Mouse (Mus musculus) heart, embryonic 10.5 days (tissue): ENCODE results near the gene Mob1b. TPM values are rescaled to one million over a fixed set of nuclear protein-coding genes. Genes with fewer than 3 reads are reported as not detected.

ENCODE experiments used
- DNase-seq: peaks from one replicate; pipeline ENCODE4 v3.0.0-alpha.2; 2017; ENCODE audit warnings: low spot score
- H3K27ac ChIP-seq: fragments of 300-500 bp; sonication (generic); 2 replicates; pipeline ENCODE4 v1.5.1; 2016; ENCODE audit warnings: mild to moderate bottlenecking
- H3K27me3 ChIP-seq: fragments of 300-500 bp; sonication (generic); 2 replicates; pipeline ENCODE4 v1.6.1; 2016; ENCODE audit warnings: mild to moderate bottlenecking; ENCODE audit not compliant: poor library complexity, insufficient read depth, severe bottlenecking
- H3K36me3 ChIP-seq: fragments of 300-500 bp; sonication (generic); 2 replicates; pipeline ENCODE4 v1.6.1; 2016; ENCODE audit warnings: mild to moderate bottlenecking, moderate library complexity
- H3K4me1 ChIP-seq: fragments of 300-500 bp; sonication (generic); 2 replicates; pipeline ENCODE4 v1.6.1; 2016; ENCODE audit warnings: mild to moderate bottlenecking
- H3K4me3 ChIP-seq: fragments of 300-500 bp; sonication (generic); 2 replicates; pipeline ENCODE4 v1.5.1; 2016; ENCODE audit warnings: mild to moderate bottlenecking, moderate library complexity
- H3K9me3 ChIP-seq: fragments of 300-500 bp; sonication (generic); 2 replicates; pipeline ENCODE4 v1.6.1; 2016; ENCODE audit warnings: mild to moderate bottlenecking, moderate library complexity
- WGBS: fragments of 180-500 bp; shearing (Covaris S2); methylation state at CpG from one replicate; pipeline ENCODE4 v1.1.7; 2016; 5-methylcytosine and 5-hydroxymethylcytosine counted together
- polyA plus RNA-seq: library from polyadenylated mRNA; unstranded; fragments of >200 nt; fragmentation: Nextera tagmentation; extraction: Ambion mirVana; gene quantifications from 2 replicates; pipeline ENCODE4 v1.2.1, GENCODE M21; 2016

The Mob1b gene
- polyA plus RNA-seq, 1 experiment from 2014 or later = 22.3 TPM

DNA sequence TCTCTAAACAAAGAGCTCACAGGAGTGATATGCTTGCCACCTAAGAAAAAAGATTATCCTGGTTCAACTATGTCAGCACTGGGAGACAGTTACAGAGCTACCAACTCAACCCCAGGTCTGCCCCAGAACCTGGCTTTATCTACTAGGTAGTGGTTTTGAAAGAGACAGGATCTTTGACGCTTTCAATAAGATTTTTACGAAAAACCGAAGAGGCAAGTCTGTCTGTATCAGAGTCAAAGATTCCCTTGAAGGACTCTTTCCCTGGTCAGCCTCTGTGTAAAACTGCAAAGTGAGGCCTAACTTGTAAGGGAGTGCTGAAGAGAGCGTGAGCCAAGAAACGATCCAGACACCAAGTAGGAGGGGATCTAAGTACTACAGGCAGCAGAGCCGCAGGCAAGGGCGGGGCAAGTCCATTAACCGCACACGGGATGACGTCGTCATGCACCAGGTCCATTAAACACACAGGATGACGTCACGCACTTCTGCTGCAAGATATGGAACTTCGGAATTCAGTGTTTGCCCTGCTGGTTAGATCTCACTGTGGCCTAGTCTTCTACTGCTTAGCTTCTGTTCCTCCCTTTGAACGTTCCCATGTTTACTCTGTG, 32.0 kb upstream of the Mob1b start:
- no peak overlapping the region for H3K4me3 ChIP-seq
- no peak for DNase-seq
- peaks cover 7% of the 10 kb centered on the region for H3K4me1 ChIP-seq
- no peaks in the 10 kb centered on the region for H3K36me3 ChIP-seq
- no peak overlapping the region for H3K27ac ChIP-seq
- H3K27me3 ChIP-seq = peaks cover 8% of the 10 kb centered on the region; the same call in 1 of the 2 replicates
- 64% methylated on average over 15 of the region's 15 CpGs for WGBS
- no peaks in the 10 kb centered on the region for H3K9me3 ChIP-seq

DNA sequence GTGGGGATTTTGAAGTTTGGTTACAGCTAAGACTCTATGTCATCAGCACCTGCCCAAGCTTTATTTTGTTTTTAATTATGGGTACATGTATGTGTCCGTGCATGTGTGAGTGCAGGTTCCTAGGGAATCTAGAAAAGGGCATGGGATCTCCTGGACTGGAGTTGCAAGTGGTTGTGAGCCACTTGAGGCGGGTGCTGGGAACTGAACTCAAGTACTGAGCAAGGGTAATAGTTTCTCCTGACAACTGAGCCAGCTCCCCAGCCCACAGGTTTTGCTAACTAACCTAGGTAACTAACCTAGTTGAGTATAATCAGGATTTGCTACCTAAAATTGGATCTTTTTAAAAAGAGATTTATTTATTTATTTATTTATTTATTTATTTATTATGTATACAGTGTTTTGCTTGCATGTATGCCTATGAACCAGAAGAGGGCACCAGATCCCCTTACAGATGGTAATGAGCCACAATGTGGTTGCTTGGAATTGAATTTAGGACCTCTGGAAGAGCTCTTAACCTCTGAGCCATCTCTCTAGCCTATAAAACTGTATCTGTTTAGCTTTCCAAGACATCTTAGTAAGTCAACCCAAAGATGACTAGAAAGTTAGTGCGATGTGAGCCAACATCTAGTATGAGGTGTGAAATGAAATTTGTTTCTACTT, 31.2 kb upstream of the Mob1b start:
- H3K27ac ChIP-seq = no peak overlapping the region
- no peak overlapping the region for H3K4me3 ChIP-seq
- H3K36me3 ChIP-seq = no peaks in the 10 kb centered on the region
- WGBS = 65% methylated on average over 3 of the region's 3 CpGs
- no peak for DNase-seq
- peaks cover 7% of the 10 kb centered on the region for H3K4me1 ChIP-seq
- no peaks in the 10 kb centered on the region for H3K9me3 ChIP-seq
- peaks cover 8% of the 10 kb centered on the region; the same call in 1 of the 2 replicates for H3K27me3 ChIP-seq

DNA sequence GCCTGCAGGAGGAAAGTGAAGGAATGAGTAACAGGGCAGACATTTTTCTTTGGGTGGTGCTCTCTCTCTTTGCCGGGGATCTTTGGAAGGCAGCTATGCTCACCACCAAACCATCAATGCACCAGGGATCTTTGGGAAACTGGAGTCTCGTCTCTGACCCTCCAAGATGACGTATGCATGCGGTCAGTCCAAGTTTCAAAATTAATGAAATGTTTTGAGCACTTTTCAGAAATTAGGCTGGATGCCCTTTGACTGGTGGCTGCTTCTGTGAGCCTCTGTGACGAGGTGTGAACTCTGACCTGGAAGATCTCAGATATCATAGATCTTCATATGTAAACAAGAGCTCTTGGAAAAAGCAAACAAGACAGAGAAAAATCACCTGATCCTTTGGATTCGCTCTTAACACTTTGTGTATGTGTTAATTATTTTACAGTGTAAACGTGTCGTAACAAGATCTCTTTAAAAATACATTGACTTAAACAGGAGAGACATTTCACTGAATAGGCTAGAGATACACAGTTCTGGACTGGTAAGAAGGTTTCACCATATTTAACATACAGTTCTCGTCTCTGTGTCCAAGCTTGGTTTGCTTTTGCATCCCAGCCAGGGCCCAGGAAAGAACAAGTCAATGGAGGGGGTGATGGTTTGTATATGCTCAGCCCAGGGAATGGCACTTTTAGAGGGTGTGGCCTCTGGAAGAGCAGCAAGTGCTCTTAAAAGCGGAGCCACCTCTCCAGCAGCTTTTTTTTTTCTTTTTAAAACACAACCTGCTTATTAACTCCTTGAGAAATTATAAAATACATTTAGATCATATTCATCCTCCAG, 29.8 kb upstream of the Mob1b start:
- H3K36me3 ChIP-seq = no peaks in the 10 kb centered on the region
- H3K4me1 ChIP-seq = peaks cover under 1% of the 10 kb centered on the region; the same call in 1 of the 2 replicates
- H3K27me3 ChIP-seq = no peaks in the 10 kb centered on the region
- no peak overlapping the region for H3K27ac ChIP-seq
- DNase-seq = no peak
- WGBS = 71% methylated on average over 10 of the region's 10 CpGs
- H3K9me3 ChIP-seq = no peaks in the 10 kb centered on the region
- H3K4me3 ChIP-seq = no peak overlapping the region

DNA sequence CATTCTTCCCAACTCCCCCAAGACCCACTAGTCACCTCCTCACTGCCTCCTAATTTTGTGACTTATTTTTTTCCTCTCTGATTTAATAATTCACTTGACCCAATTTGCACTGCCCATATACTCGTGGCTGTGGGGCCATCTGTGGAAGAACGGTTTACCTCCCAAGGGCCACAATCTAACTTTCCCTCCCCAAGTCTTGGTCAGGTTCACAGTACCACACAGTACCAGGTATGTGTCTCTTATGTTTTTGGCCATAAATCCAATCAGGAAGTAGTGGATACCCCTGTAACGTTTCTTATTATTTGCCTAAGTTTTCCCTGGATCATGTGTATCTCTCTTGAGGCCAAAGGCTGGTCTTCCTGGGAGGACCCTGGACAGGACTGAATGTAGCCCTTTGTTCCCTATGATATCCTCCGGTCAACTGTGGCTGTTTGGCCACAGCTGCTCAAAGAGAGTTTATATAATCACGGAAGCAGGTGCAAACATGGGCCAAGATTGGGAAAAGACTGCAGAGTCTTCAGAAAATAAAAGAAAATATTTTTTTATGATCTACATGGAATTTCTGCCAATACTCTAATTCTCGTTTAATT, 29.1 kb upstream of the Mob1b start:
- Histone ChIP-seq H3K36me3 (no peaks in the 10 kb centered on the region), H3K27ac (no peak overlapping the region), H3K4me3 (no peak overlapping the region), H3K4me1 (no peaks in the 10 kb centered on the region), H3K9me3 (no peaks in the 10 kb centered on the region), H3K27me3 (no peaks in the 10 kb centered on the region)
- no peak for DNase-seq
- 80% methylated on average over 6 of the region's 6 CpGs for WGBS

DNA sequence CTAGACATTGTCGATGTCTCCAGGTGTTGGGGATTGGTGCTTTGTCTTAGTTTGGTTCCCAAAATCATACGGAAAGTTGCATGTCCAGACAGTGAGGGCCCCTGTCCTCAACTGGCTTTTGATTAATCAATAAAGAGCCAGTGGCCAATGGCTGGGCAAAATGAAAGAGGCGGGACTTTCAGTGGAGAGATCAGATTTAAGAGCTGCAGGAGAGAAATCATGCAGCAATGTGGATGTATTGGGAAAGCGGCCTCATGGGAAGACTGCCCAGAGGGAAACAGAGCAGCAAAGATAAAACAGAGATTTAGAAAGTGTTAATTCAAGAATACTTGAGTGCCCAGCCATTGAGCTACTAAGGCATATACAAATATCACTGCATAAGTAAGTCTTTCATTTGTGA, 28.1 kb upstream of the Mob1b start:
- H3K27me3 ChIP-seq = no peaks in the 10 kb centered on the region
- no peaks in the 10 kb centered on the region for H3K36me3 ChIP-seq
- no peaks in the 10 kb centered on the region for H3K4me1 ChIP-seq
- H3K9me3 ChIP-seq = no peaks in the 10 kb centered on the region
- WGBS = 82% methylated on average over 4 of the region's 4 CpGs
- DNase-seq = no peak
- no peak overlapping the region for H3K27ac ChIP-seq
- no peak overlapping the region for H3K4me3 ChIP-seq

DNA sequence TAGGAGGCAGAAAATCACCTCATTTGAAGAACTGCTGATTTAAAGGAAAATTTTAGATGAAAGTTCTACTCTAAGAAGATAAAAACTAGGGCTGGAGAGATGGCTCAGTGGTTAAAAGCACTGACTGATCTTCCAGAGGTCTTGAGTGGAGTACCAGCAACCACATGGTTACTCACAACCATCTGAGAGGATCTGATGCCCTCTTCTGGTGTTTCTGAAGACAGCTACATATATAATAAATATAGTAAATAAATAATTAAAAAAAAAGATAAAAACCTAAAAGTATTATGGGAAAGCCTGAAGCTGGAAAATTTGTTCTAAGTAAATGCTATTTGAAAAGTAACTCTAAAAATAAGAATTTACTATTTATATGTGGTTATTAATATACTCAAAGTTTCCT, 27.6 kb upstream of the Mob1b start:
- DNase-seq = no peak
- no peaks in the 10 kb centered on the region for H3K36me3 ChIP-seq
- no peaks in the 10 kb centered on the region for H3K27me3 ChIP-seq
- H3K9me3 ChIP-seq = no peaks in the 10 kb centered on the region
- no peaks in the 10 kb centered on the region for H3K4me1 ChIP-seq
- no peak overlapping the region for H3K4me3 ChIP-seq
- H3K27ac ChIP-seq = no peak overlapping the region

DNA sequence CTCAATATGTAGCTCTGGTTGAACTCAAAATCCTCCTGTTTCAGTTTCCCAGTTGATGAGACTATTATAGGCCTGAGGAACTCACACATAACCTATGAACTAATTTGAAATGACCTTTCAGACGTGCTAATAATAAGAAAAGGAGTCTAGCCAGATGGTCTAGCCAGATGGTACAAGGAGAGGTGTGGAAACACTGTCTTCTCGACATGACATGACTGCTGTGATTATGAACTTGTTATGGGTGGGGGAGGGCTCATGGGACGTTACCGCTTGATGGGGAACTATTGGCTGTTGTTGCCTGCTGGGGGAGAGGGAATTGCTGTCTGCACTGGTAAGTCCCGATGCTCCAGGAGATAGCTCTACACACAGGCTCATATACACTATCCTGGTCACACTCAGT, 23.4 kb upstream of the Mob1b start:
- 82% methylated on average over 5 of the region's 5 CpGs for WGBS
- Histone ChIP-seq H3K27ac (no peak overlapping the region), H3K9me3 (no peaks in the 10 kb centered on the region), H3K4me1 (no peaks in the 10 kb centered on the region), H3K36me3 (no peaks in the 10 kb centered on the region), H3K27me3 (no peaks in the 10 kb centered on the region), H3K4me3 (no peak overlapping the region)
- no peak for DNase-seq

DNA sequence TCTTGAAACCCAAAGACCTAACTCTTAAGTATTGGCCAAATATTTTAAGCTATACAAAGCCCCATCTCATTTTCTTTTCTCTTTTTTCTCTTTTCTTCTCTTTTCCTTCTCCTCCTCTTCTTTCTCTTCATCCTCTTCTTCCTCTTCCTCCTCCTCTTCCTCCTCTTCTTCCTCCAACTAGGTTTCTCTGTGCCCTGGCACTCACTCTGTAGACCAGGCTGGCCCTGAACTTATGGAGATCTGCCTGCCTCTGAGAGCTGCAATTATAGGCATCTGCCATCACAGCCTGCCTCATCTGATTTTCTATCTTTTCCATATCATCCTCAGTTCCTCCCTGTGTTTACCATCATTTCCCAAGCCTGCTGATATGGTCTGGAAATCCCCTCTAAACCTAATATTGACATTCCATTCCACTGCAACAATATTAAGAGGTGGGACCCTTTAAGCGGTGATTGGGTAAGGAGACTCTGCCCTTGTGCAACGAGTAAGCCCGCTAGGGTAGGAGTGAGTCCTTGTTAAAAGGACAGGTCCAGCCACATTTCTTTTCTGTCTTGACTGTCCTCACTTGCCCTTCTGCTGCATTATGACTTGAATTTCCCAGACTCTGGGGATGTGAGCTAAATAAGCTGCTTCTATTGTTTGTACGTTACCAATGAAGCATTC, 21.3 kb upstream of the Mob1b start:
- H3K27ac ChIP-seq = no peak overlapping the region
- H3K36me3 ChIP-seq = no peaks in the 10 kb centered on the region
- no peaks in the 10 kb centered on the region for H3K27me3 ChIP-seq
- 70% methylated on average over 4 of the region's 4 CpGs for WGBS
- DNase-seq = no peak
- H3K4me3 ChIP-seq = no peak overlapping the region
- no peaks in the 10 kb centered on the region for H3K4me1 ChIP-seq
- no peaks in the 10 kb centered on the region for H3K9me3 ChIP-seq

DNA sequence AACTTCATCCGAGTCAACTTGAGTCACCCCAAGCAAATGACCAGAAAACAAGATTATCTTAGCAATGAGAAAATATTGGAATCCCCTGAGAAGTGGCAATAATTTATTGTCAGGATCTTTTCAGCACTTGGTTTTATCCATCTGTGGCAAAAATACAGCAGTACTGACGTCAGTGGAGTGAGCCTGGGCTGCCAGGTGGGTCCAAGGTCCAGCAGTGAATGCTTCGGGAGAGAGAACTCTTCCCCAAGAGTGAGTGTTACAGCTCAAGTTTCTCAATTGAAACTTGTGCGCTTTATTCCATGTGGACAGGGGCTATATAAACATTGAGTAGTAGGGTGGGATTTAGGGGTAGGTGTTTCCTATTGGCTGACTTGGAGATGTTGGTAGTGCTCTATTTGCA, 18.6 kb upstream of the Mob1b start:
- Histone ChIP-seq H3K27me3 (no peaks in the 10 kb centered on the region), H3K4me1 (0 out of 2 replicates have a peak, but pooled peaks cover 3% of the 10 kb centered on the region), H3K27ac (no peak overlapping the region), H3K4me3 (no peak overlapping the region), H3K36me3 (no peaks in the 10 kb centered on the region), H3K9me3 (no peaks in the 10 kb centered on the region)
- no peak for DNase-seq
- 77% methylated on average over 4 of the region's 4 CpGs for WGBS

DNA sequence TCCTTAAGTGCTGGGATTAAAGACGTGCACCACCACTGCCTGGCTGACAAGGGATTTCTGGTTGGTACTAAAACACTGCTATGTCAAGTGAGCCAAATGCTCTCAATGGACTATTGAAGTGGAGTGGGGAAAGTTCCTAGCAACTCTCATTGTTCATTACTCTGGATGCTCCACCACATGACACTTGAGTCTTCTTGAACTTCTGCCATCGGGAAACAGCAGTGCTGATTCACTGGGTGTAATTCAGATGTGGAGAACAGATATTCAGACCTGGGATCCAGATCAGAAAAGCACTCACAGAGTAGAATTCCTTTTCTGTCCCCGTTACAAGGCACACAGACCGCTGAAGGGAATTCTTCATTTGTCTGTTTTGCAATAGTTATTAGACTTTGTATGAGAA, 17.1 kb upstream of the Mob1b start:
- Histone ChIP-seq H3K4me1 (0 out of 2 replicates have a peak, but pooled peaks cover 3% of the 10 kb centered on the region), H3K4me3 (no peak overlapping the region), H3K9me3 (no peaks in the 10 kb centered on the region), H3K27me3 (no peaks in the 10 kb centered on the region), H3K36me3 (no peaks in the 10 kb centered on the region), H3K27ac (no peak overlapping the region)
- 74% methylated on average over 4 of the region's 4 CpGs for WGBS
- no peak for DNase-seq

DNA sequence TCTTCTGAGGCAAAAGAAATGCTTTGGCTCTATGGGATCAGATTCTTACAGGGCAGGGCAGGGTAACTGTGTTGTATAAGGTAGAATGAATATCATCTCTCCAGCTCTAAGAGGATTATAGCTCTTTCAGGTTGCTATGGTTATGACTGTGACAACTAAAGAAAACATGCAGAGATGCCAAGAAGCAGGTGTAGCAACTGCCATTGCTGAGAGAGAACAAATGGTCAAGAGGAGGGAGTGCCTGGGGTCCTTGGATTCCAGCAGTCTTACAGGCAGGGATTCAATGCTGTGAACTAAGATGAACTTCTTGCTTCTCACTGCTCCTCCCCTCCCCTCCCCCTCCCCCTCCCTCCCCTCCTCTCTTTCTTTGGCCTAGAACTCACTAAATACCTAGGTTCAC, 9.5 kb upstream of the Mob1b start:
- Histone ChIP-seq H3K27ac (peak overlapping the region; percentile 86), H3K27me3 (no peaks in the 10 kb centered on the region), H3K9me3 (no peaks in the 10 kb centered on the region), H3K36me3 (no peaks in the 10 kb centered on the region), H3K4me3 (no peak overlapping the region), H3K4me1 (peaks cover 24% of the 10 kb centered on the region)
- no peak for DNase-seq

DNA sequence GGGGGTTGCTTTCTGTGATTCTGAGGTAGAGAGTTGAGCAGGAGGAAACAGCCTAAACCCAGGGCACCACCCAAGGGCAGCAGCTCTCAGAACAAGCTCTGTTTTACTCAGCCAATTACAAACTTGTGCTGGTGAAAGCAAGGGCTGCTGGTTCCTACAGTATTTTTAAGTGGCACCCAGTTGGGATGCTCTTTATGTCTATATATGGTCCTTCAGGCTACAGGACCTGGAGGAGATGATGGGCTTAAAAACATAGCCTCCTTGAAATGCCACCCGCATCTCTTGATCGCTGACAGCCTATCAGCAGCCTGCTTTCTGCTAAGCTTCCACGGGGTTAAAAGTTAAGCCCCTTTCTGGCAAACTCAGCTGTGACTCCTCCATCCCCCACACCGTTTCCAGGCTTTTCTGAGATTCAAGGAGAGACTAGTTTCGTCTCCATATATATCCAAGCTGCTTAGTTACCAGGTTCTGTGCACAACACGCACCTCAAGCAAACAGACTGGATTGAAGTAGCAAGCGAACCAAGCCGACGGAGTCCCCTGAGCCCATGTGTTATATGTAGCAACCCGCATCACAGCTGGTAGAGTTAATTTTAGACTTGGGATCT, 8.9 kb upstream of the Mob1b start:
- Histone ChIP-seq H3K27ac (peak overlapping the region; percentile 86), H3K36me3 (no peaks in the 10 kb centered on the region), H3K4me3 (peak overlapping the region; percentile 30), H3K27me3 (no peaks in the 10 kb centered on the region), H3K9me3 (no peaks in the 10 kb centered on the region), H3K4me1 (peaks cover 22% of the 10 kb centered on the region)
- 15% methylated on average over 10 of the region's 10 CpGs for WGBS
- DNase-seq = peak; percentile 90
